Mouse (Mus musculus): ENCODE measurements around the gene Car10. TPM values are rescaled to one million over a fixed set of nuclear protein-coding genes. Genes with fewer than 3 reads are reported as not detected.

Car10 gene
- polyA plus RNA-seq, 1 experiment from 2014 or later, result 0.05 TPM

GRCm38 (mm10) chr11:93487021-93487420 is 389.2 kb downstream of the Car10 start:
- Histone ChIP-seq H3K27ac (ENCODE audit: low read length) (no peak overlapping the region), H3K9ac (ENCODE audit: low read length) (no peak overlapping the region), H3K4me2 (ENCODE audit: low read depth, low read length) (no peak overlapping the region), H3K9me3 (replicated peaks; ENCODE audit: control insufficient read depth, low read length) (no peaks in the 10 kb centered on the region), H3K4me3 (ENCODE audit: low read length) (no peak overlapping the region), H3K36me3 (ENCODE audit: control insufficient read depth, insufficient read depth) (no peaks in the 10 kb centered on the region), H3K27me3 (ENCODE audit: control insufficient read depth, insufficient read depth, low read length) (no peaks in the 10 kb centered on the region), H3K4me1 (ENCODE audit: control insufficient read depth, insufficient read depth, low read length) (no peaks in the 10 kb centered on the region)
- no peak for ATAC-seq (replicated peaks; ENCODE audit: extremely low read depth, insufficient read depth, low FRiP score)
- WGBS, result 74% methylated on average over 1 of the region's 1 CpGs

- Histone ChIP-seq H3K4me2 (ENCODE audit: low read depth, low read length) (no peak overlapping the region), H3K9ac (ENCODE audit: low read length) (no peak overlapping the region), H3K9me3 (replicated peaks; ENCODE audit: control insufficient read depth, low read length) (no peaks in the 10 kb centered on the region), H3K4me3 (ENCODE audit: low read length) (no peak overlapping the region), H3K27me3 (ENCODE audit: control insufficient read depth, insufficient read depth, low read length) (no peaks in the 10 kb centered on the region), H3K36me3 (ENCODE audit: control insufficient read depth, insufficient read depth) (no peaks in the 10 kb centered on the region), H3K27ac (ENCODE audit: low read length) (no peak overlapping the region), H3K4me1 (ENCODE audit: control insufficient read depth, insufficient read depth, low read length) (no peaks in the 10 kb centered on the region)
- 74% methylated on average over 3 of the region's 3 CpGs for WGBS
- no peak for ATAC-seq (replicated peaks; ENCODE audit: extremely low read depth, insufficient read depth, low FRiP score)
Measured at GRCm38 (mm10) chr11:93487913-93488604, 390.2 kb downstream of the Car10 start.

GRCm38 (mm10) chr11:93490211-93490820 is 392.5 kb downstream of the Car10 start:
- 74% methylated on average over 11 of the region's 11 CpGs for WGBS
- no peak for ATAC-seq (replicated peaks; ENCODE audit: extremely low read depth, insufficient read depth, low FRiP score)
- H3K27me3 ChIP-seq (ENCODE audit: control insufficient read depth, insufficient read depth, low read length), result no peaks in the 10 kb centered on the region
- no peak overlapping the region for H3K4me2 ChIP-seq (ENCODE audit: low read depth, low read length)
- H3K4me1 ChIP-seq (ENCODE audit: control insufficient read depth, insufficient read depth, low read length), result no peaks in the 10 kb centered on the region
- no peak overlapping the region for H3K9ac ChIP-seq (ENCODE audit: low read length)
- H3K4me3 ChIP-seq (ENCODE audit: low read length), result no peak overlapping the region
- no peak overlapping the region for H3K27ac ChIP-seq (ENCODE audit: low read length)
- H3K9me3 ChIP-seq (replicated peaks; ENCODE audit: control insufficient read depth, low read length), result no peaks in the 10 kb centered on the region
- no peaks in the 10 kb centered on the region for H3K36me3 ChIP-seq (ENCODE audit: control insufficient read depth, insufficient read depth)

GRCm38 (mm10) chr11:93497896-93498295 is 400.1 kb downstream of the Car10 start:
- Histone ChIP-seq H3K4me3 (ENCODE audit: low read length) (no peak overlapping the region), H3K9me3 (replicated peaks; ENCODE audit: control insufficient read depth, low read length) (no peaks in the 10 kb centered on the region), H3K27ac (ENCODE audit: low read length) (no peak overlapping the region), H3K4me2 (ENCODE audit: low read depth, low read length) (no peak overlapping the region), H3K36me3 (ENCODE audit: control insufficient read depth, insufficient read depth) (no peaks in the 10 kb centered on the region), H3K9ac (ENCODE audit: low read length) (no peak overlapping the region), H3K27me3 (ENCODE audit: control insufficient read depth, insufficient read depth, low read length) (no peaks in the 10 kb centered on the region), H3K4me1 (ENCODE audit: control insufficient read depth, insufficient read depth, low read length) (no peaks in the 10 kb centered on the region)
- ATAC-seq (replicated peaks; ENCODE audit: extremely low read depth, insufficient read depth, low FRiP score), result no peak
- 80% methylated on average over 6 of the region's 6 CpGs for WGBS

- Histone ChIP-seq H3K27ac (ENCODE audit: low read length) (no peak overlapping the region), H3K4me1 (ENCODE audit: control insufficient read depth, insufficient read depth, low read length) (no peaks in the 10 kb centered on the region), H3K9ac (ENCODE audit: low read length) (no peak overlapping the region), H3K27me3 (ENCODE audit: control insufficient read depth, insufficient read depth, low read length) (no peaks in the 10 kb centered on the region), H3K4me2 (ENCODE audit: low read depth, low read length) (no peak overlapping the region), H3K4me3 (ENCODE audit: low read length) (no peak overlapping the region), H3K36me3 (ENCODE audit: control insufficient read depth, insufficient read depth) (no peaks in the 10 kb centered on the region), H3K9me3 (replicated peaks; ENCODE audit: control insufficient read depth, low read length) (no peaks in the 10 kb centered on the region)
- WGBS, result 53% methylated on average over 4 of the region's 4 CpGs
- no peak for ATAC-seq (replicated peaks; ENCODE audit: extremely low read depth, insufficient read depth, low FRiP score)
Measured at GRCm38 (mm10) chr11:93500442-93500841, 402.6 kb downstream of the Car10 start.

GRCm38 (mm10) chr11:93501671-93502070 is 403.8 kb downstream of the Car10 start:
- 76% methylated on average over 5 of the region's 5 CpGs for WGBS
- H3K9me3 ChIP-seq (replicated peaks; ENCODE audit: control insufficient read depth, low read length), result no peaks in the 10 kb centered on the region
- no peak for ATAC-seq (replicated peaks; ENCODE audit: extremely low read depth, insufficient read depth, low FRiP score)

GRCm38 (mm10) chr11:93502864-93503263 is 405.0 kb downstream of the Car10 start:
- Histone ChIP-seq H3K4me1 (ENCODE audit: control insufficient read depth, insufficient read depth, low read length) (no peaks in the 10 kb centered on the region), H3K4me2 (ENCODE audit: low read depth, low read length) (no peak overlapping the region), H3K9ac (ENCODE audit: low read length) (no peak overlapping the region), H3K9me3 (replicated peaks; ENCODE audit: control insufficient read depth, low read length) (no peaks in the 10 kb centered on the region), H3K4me3 (ENCODE audit: low read length) (no peak overlapping the region), H3K36me3 (ENCODE audit: control insufficient read depth, insufficient read depth) (no peaks in the 10 kb centered on the region), H3K27ac (ENCODE audit: low read length) (no peak overlapping the region), H3K27me3 (ENCODE audit: control insufficient read depth, insufficient read depth, low read length) (no peaks in the 10 kb centered on the region)
- ATAC-seq (replicated peaks; ENCODE audit: extremely low read depth, insufficient read depth, low FRiP score), result no peak
- WGBS, result 49% methylated on average over 3 of the region's 3 CpGs

More at GRCm38 (mm10) chr11:93501671-93502070, 403.8 kb downstream of the Car10 start:
- H3K36me3 ChIP-seq (ENCODE audit: control insufficient read depth, insufficient read depth), result no peaks in the 10 kb centered on the region
- no peak overlapping the region for H3K27ac ChIP-seq (ENCODE audit: low read length)
- no peaks in the 10 kb centered on the region for H3K4me1 ChIP-seq (ENCODE audit: control insufficient read depth, insufficient read depth, low read length)
- H3K4me2 ChIP-seq (ENCODE audit: low read depth, low read length), result no peak overlapping the region
- no peaks in the 10 kb centered on the region for H3K27me3 ChIP-seq (ENCODE audit: control insufficient read depth, insufficient read depth, low read length)
- no peak overlapping the region for H3K4me3 ChIP-seq (ENCODE audit: low read length)
- H3K9ac ChIP-seq (ENCODE audit: low read length), result no peak overlapping the region

GRCm38 (mm10) chr11:93503469-93503868 is 405.6 kb downstream of the Car10 start:
- ATAC-seq (replicated peaks; ENCODE audit: extremely low read depth, insufficient read depth, low FRiP score), result no peak
- Histone ChIP-seq H3K4me2 (ENCODE audit: low read depth, low read length) (no peak overlapping the region), H3K27me3 (ENCODE audit: control insufficient read depth, insufficient read depth, low read length) (no peaks in the 10 kb centered on the region), H3K4me3 (ENCODE audit: low read length) (no peak overlapping the region), H3K9ac (ENCODE audit: low read length) (no peak overlapping the region), H3K27ac (ENCODE audit: low read length) (no peak overlapping the region), H3K4me1 (ENCODE audit: control insufficient read depth, insufficient read depth, low read length) (no peaks in the 10 kb centered on the region), H3K36me3 (ENCODE audit: control insufficient read depth, insufficient read depth) (no peaks in the 10 kb centered on the region), H3K9me3 (replicated peaks; ENCODE audit: control insufficient read depth, low read length) (no peaks in the 10 kb centered on the region)
- WGBS, result 24% methylated on average over 2 of the region's 2 CpGs

GRCm38 (mm10) chr11:93509527-93510235 is 411.9 kb downstream of the Car10 start:
- H3K4me2 ChIP-seq (ENCODE audit: low read depth, low read length), result no peak overlapping the region
- no peaks in the 10 kb centered on the region for H3K9me3 ChIP-seq (replicated peaks; ENCODE audit: control insufficient read depth, low read length)
- H3K27ac ChIP-seq (ENCODE audit: low read length), result no peak overlapping the region
- H3K27me3 ChIP-seq (ENCODE audit: control insufficient read depth, insufficient read depth, low read length), result no peaks in the 10 kb centered on the region
- ATAC-seq (replicated peaks; ENCODE audit: extremely low read depth, insufficient read depth, low FRiP score), result no peak
- H3K36me3 ChIP-seq (ENCODE audit: control insufficient read depth, insufficient read depth), result no peaks in the 10 kb centered on the region
- H3K9ac ChIP-seq (ENCODE audit: low read length), result no peak overlapping the region
- H3K4me1 ChIP-seq (ENCODE audit: control insufficient read depth, insufficient read depth, low read length), result no peaks in the 10 kb centered on the region
- 58% methylated on average over 11 of the region's 11 CpGs for WGBS
- H3K4me3 ChIP-seq (ENCODE audit: low read length), result no peak overlapping the region

All from heart, embryonic 16.5 days (tissue).